Mouse (Mus musculus) C2C12 (cell line): ENCODE measurements around the gene Aifm2. TPM values are rescaled to one million over a fixed set of nuclear protein-coding genes. Genes with fewer than 3 reads are reported as not detected.

Experiments used
- H3K27me3 ChIP-seq: one replicate; pipeline ENCODE4 v1.6.1; 2011; ENCODE audit not compliant: control insufficient read depth, insufficient read depth, insufficient read length
- H3K36me3 ChIP-seq: one replicate; pipeline ENCODE4 v1.6.1; 2011; ENCODE audit not compliant: control insufficient read depth, insufficient read depth
- H3K4me3 ChIP-seq: one replicate; pipeline ENCODE4 v1.5.1; 2011; ENCODE audit warnings: mild to moderate bottlenecking, control low read depth; ENCODE audit not compliant: poor library complexity, insufficient read depth, severe bottlenecking
- H3K79me2 ChIP-seq: one replicate; pipeline ENCODE4 v1.6.1; 2011; ENCODE audit not compliant: control insufficient read depth, insufficient read depth
- H3K79me3 ChIP-seq: one replicate; pipeline ENCODE4 v1.6.1; 2011; ENCODE audit warnings: low read depth, control low read depth
- H3ac ChIP-seq: one replicate; pipeline ENCODE3; 2011; ENCODE audit warnings: low read depth; ENCODE audit not compliant: control insufficient read depth, insufficient read length
- CEBPB ChIP-seq: IDR thresholded peaks from one replicate; pipeline ENCODE4 v1.6.1; 2011; ENCODE audit warnings: low read depth, mild to moderate bottlenecking, control low read depth, moderate library complexity
- CTCF ChIP-seq: IDR thresholded peaks from one replicate; pipeline ENCODE4 v1.5.1; 2011; ENCODE audit not compliant: control insufficient read depth, insufficient read depth, insufficient read length
- FOSL1 ChIP-seq: IDR thresholded peaks from one replicate; pipeline ENCODE4 v1.8.0; 2011; ENCODE audit warnings: mild to moderate bottlenecking, low read length; ENCODE audit not compliant: poor library complexity, insufficient read depth, severe bottlenecking
- MAX ChIP-seq: IDR thresholded peaks from one replicate; pipeline ENCODE4 v1.6.1; 2011; ENCODE audit warnings: mild to moderate bottlenecking, control low read depth
- MYOD1 ChIP-seq: IDR thresholded peaks from one replicate; pipeline ENCODE4 v1.6.1; 2011; ENCODE audit warnings: low read depth; ENCODE audit not compliant: control insufficient read depth, insufficient read length
- MYOG ChIP-seq: IDR thresholded peaks from one replicate; pipeline ENCODE4 v1.6.1; 2011; ENCODE audit not compliant: control insufficient read depth, insufficient read length; ENCODE audit errors: extremely low read depth
- USF1 ChIP-seq: IDR thresholded peaks from one replicate; pipeline ENCODE4 v1.6.1; 2011; ENCODE audit warnings: low read depth, mild to moderate bottlenecking, control low read depth, moderate library complexity
- microRNA-seq: library from miRNA; unstranded; fragments of <30 nt; microRNA quantifications from one replicate; pipeline ENCODE4, GENCODE M21; 2019; ENCODE audit warnings: borderline microRNAs expressed
- polyA plus RNA-seq: library from polyadenylated mRNA; unstranded; fragments of >200 nt; fragmentation: generic; extraction: Trizol; gene quantifications from one replicate; pipeline ENCODE4 v1.2.1, GENCODE M21; 2012; ENCODE audit warnings: missing spikeins

The Aifm2 gene
- polyA plus RNA-seq, 1 experiment = 12.4 TPM

DNA sequence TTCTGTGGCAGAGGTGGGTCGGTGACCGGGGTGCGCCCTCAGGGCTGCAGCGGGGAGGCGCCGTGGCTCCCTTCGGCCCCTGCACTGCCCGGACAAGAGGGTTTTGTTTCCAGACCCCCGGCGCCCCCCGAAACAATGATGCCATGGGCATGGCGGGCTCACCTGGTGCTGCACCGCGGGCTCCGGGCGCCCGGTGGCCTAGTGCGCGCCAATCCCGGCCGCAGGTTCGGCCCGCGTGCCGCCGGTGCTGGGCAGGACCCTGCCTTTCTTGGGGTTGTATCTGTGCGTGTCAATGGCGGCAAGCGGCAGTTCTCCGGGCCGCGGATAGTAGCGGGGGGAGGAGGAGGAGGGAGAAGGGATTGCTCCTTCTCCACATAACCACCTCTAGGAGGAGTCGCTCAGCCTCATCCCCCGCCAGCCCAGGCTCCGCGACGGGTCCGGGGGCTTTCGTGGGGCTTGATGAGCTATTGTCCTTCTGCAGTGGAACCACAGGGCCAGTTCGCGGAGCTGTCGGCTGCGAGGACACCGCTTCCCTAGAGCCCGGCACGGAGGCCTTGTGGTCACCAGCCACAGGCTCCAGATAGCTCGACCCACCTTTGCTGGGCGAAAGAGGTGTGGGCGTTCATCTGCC, 68.7 kb downstream of the Aifm2 start, which contains the start of gene H2afy2:
TSS of gene H2afy2 (minus strand) at position 527 of the 631 bp plus-strand sequence.
- TF ChIP-seq MAX = no peak
- TF ChIP-seq CEBPB = no peak
- H3K4me3 ChIP-seq = peak within 1 kb of the TSS; percentile 32
- H3K79me2 ChIP-seq = no peaks in the 10 kb centered on the region
- no peaks in the 10 kb centered on the region for H3K36me3 ChIP-seq
- H3K27me3 ChIP-seq = peaks cover 12% of the 10 kb centered on the region
- peak within 1 kb of the TSS; percentile 68 for H3ac ChIP-seq
- H3K79me3 ChIP-seq = no peaks in the 10 kb centered on the region

DNA sequence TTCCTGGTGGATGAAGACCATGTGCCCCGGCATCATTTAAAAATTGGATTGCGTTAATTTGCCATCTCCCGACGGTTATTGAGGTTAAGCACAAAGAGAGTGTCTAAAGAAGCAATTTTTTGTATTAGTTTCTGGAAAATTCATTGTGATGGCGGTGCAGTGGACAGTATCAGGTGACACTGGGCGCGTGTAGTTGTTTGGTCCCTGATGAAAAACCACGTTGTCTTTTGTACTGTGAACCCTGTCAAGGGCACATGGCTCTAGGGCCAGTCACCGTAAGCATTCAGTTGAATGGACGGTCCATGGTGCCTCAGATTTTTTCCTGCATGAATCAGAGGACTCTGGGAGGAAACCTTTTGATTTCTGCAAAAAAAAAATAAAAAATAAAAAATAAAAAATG, 69.4 kb downstream of the Aifm2 start:
- TF ChIP-seq MAX (no peak), USF1 (no peak), FOSL1 (no peak), CTCF (no peak), MYOG (no peak), MYOD1 (no peak), CEBPB (no peak)
- Histone ChIP-seq H3K27me3 (peaks cover 12% of the 10 kb centered on the region), H3K4me3 (no peak overlapping the region), H3ac (no peak overlapping the region), H3K36me3 (no peaks in the 10 kb centered on the region), H3K79me3 (no peaks in the 10 kb centered on the region), H3K79me2 (no peaks in the 10 kb centered on the region)

DNA sequence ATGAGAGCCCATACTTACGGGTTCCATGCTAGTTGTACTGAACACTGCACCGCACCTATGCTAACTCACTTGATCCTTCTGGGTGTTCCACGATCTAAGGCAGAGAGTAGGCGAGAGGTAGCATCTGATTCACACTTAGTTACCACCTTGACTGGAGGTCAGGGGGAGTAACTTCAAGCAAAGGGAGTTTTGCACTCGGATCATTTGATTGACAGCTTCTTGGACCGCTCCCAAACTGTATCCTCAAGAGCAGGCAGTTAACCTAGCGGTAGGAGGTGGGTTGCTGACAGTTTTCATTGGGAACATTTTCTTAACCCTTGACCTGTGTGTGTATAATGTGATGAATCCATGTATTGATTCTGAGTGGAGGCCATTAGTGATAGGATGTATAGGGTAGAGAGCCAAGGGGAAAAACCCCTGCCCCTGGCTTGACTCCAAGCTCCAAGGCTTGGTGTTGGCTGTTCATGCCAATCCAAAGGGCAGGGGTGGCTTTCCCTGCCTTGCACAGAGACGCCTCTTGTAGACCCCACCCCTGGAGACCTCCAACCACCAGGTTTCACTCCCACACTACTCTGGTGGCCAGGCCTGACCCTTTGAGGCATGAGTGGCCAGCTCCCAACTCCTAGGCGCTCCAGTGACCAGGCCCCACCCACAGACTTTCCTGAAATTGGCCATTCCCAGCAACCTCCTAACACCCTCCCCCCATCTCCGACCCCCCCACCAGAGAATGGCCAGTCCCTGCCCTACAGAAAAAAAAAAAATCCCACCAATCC, 72.7 kb downstream of the Aifm2 start:
- Histone ChIP-seq H3K27me3 (peaks cover 21% of the 10 kb centered on the region), H3ac (no peak overlapping the region), H3K79me2 (no peaks in the 10 kb centered on the region), H3K4me3 (no peak overlapping the region), H3K36me3 (no peaks in the 10 kb centered on the region), H3K79me3 (no peaks in the 10 kb centered on the region)
- TF ChIP-seq FOSL1 (no peak), CEBPB (no peak), MAX (no peak), CTCF (no peak), MYOD1 (no peak), USF1 (no peak), MYOG (no peak)

DNA sequence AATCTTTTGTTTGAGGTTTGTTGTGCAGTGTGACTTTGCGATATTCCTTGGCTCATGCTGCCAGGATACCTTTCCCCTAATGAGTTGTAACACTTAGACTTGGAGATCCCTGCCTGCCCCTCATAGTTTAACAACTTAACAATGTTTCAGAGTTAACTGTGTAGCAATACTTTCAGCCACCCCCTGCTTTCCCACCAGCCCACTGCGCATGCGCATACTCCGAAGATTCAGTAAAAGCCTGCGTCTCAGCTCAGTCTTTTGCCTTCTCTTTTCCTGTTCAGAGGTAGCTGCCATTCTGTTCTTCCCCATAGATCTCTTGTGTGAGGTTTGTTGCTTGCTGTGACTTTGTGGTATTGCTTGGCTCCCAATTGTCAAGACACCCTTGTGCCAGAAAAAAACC, 73.4 kb downstream of the Aifm2 start:
- H3K4me3 ChIP-seq = no peak overlapping the region
- no peaks in the 10 kb centered on the region for H3K79me2 ChIP-seq
- TF ChIP-seq CEBPB = no peak
- no peak for TF ChIP-seq MYOG
- no peak for TF ChIP-seq FOSL1
- no peak for TF ChIP-seq MYOD1
- TF ChIP-seq CTCF = no peak
- TF ChIP-seq MAX = no peak
- TF ChIP-seq USF1 = no peak
- no peak overlapping the region for H3ac ChIP-seq
- peaks cover 21% of the 10 kb centered on the region for H3K27me3 ChIP-seq
- H3K79me3 ChIP-seq = no peaks in the 10 kb centered on the region
- H3K36me3 ChIP-seq = no peaks in the 10 kb centered on the region

Small RNA genes lying within 50 kb of the gene (microRNA-seq; reads per million reads assigned to microRNA genes)
- not detected for gene Mir5108

Other genes with a start within 250 kb of the Aifm2 start
- gene Lrrc20, start 239.5 kb upstream of the Aifm2 start, polyA plus RNA-seq = 11.8 TPM
- gene Npffr1, start 119.8 kb upstream of the Aifm2 start, polyA plus RNA-seq = not detected
- gene Ppa1, start 66.7 kb upstream of the Aifm2 start, polyA plus RNA-seq = 189 TPM
- gene Sar1a, start 35.0 kb upstream of the Aifm2 start, polyA plus RNA-seq = 150 TPM
- 20.3 TPM for gene Tysnd1, start 19.7 kb upstream of the Aifm2 start, polyA plus RNA-seq
- 10.5 TPM for gene H2afy2, start 68.9 kb downstream of the Aifm2 start, polyA plus RNA-seq